Mouse (Mus musculus) left cerebral cortex, postnatal 14 days (tissue): ENCODE measurements around the gene B230104I21Rik. TPM values are rescaled to one million over a fixed set of nuclear protein-coding genes. Genes with fewer than 3 reads are reported as not detected.

Experiments
- DNase-seq, 2 experiments: peaks; one replicate each; pipeline ENCODE4 v3.0.0; 2021 to 2022; ENCODE audit warnings: low spot score in 2 of 2, mixed read lengths in 1 of 2
- intact Hi-C: fragments of 180-260 bp; cut with DNase I; formaldehyde crosslinking; loops from one replicate; pipeline ENCODE4 v1.15.1; 2025
- total RNA-seq, 2 experiments: library from RNA; stranded (reverse); gene quantifications; 2 replicates each; pipeline ENCODE4 v1.2.3; 2021

B230104I21Rik gene
- total RNA-seq, 2 experiments from 2014 or later = not detected

DNA sequence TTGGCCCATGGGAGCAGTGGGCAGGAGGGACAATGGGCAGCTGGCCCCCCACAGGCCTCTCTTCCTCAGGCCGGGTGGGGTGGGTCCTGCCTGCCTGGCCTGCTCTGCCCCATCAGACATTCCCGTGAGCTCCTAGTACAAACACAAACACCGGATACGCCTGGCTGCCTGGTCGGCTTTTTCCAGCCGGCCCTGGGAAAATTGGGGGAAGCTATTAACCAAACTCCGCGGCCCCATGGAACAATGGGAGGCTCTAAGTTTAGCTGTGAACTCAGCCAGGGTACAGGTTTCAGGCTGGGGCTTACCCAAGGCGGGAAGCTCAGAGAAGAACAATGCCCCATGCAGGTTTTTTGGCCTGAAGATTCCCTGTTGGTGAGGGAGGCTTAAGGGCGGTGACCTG, 723 bp downstream of the B230104I21Rik start:
- no peak for DNase-seq
- intact Hi-C loops = loop anchor here (10.0 kb wide), 1 partner anchor 298 kb away; the partner anchor contains the start of gene Prdm16

DNA sequence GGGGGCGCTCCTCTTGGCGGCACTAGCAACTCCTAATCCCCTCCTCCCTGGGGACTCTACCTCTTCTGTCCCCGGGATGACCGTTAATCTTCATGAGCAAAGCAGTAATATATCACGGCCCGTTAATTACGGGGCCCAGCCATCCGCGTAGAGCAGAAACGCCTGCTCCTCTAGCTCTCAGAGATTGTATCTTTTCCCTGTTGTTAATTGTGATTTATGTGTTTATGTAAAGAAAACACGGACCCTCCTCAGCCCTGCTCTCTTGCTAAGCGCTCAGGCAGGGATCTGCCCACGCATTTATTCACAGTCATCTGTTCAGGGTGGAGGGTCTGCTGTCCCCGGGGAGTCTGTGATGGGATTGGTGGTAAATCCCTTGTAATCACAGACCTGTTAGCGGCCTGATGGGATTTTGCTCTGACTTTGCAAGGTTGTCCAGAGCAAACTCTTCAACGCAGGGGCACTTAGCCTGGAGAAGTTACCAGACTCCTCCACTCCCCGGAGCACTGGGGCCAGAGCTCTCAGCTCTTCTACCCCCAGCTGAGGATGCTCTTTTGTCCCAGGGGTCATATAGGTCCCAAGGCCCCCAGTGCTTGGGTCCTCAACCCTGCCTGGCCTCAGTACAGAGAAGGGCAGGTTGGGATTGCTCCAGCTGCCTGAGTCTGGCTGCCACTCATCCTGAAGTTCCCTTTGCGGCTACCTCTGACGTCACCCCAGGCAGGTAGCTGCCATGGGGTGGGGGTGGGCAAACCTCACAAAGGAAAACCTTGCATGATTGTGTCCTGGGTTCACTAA, 11.0 kb downstream of the B230104I21Rik start:
- no peak for DNase-seq
- intact Hi-C loops = no loop called here

DNA sequence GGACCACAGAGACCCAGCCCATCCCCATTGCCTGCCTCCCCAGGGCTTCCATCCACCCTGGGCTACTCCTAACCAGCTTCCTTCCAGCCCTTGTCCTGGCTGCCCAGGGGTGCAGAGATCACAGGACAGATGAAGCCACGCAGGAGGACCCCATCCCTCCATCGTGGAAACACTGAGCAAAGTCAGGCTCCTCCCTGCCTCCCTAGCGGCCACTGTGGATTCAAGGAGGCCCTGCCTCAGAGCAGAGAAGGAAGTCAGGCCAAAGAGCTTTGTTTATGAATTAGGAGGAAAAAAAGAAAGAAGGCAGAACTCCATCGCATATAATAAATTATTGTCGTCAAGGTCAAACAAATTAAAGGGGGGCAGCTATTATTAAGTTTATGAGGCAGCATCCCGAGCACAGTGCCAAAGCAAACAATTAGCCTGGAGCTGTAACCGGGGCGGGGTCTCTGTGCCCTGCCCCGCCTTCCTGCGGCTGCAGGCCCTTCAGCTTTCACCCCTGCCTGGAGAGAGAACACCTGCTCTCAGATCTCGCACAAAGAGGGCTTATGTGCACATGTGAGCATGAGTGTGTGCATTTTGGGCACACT, 12.4 kb downstream of the B230104I21Rik start:
- intact Hi-C loops = no loop called here
- no peak for DNase-seq

DNA sequence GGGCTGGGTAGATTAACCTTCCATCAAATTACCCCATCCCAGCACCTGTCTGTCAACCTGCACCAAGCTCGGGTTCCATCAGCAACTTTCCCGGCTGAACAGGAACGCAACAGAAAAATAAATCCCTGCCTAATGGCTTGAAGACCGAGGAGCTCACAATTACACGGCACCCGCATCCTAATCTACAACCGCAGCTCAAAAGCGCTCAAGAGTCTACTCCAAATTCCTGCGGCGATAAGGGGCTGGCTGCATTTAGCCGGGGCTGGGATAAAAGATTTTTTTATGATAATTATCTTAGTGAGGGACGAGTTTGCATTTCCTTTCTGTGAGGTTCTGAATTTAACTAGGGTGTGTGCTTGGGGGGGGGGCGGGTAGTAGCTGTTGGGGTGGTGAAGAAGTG, 16.3 kb downstream of the B230104I21Rik start:
- DNase-seq = no peak
- intact Hi-C loops = no loop called here

DNA sequence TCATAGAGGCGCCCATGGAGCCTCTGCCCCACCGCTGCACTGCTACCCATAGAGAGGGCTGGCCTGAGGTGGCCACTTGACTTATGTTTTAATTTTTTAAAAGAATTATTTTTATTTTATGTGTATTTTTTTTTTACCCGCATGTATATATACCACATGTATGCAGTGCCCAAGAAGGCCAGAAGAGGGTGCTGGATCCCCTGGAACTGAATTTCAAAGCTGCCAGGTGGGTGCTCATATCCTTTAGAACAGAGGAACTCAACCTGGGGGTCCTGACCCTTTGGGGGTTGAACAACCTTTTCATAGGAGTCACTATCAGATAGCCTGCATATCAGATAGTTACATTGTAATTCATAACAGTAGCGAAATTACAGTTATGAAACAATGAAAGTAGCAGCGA, 19.5 kb downstream of the B230104I21Rik start:
- intact Hi-C loops = no loop called here
- no peak for DNase-seq

DNA sequence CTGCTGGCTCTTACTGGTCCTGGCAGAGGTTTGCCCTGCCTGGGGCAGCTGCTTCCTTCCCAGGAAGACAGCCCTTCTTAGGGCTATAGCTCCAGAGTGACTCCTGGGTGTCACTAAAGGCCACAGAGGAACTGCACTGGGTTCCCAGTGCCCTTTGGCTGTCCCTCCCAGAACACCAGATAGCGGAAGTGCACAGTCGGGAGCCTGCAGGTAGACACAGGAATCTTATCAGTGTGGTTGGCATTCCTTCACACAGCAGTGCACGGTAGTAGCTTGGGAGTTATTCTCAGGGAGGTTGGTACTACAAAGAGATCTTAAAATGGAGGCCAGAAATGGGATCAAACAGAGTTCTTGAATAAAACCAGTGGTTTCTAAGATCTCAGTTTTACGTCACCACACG, 22.4 kb downstream of the B230104I21Rik start:
- DNase-seq = no peak
- intact Hi-C loops = no loop called here

DNA sequence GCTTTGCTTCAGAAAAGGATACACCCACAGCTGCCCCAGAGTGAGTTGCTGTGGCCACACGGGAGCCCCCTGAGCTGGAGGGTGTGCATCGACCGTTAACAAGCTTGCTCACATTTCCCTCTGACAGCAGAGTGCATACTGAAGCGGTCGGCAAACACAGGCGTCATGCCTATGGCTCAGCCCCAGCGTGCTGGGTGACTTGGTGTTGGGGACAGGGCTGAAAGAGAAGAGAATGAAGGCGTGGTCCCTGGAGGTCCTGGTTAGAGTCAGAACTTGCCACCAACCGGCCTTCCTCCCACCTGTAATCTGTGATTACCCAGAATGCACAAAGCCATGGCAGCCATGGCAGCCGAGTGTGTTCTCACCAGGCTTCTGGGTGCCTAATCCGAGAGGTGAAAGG, 22.9 kb downstream of the B230104I21Rik start:
- intact Hi-C loops = no loop called here
- DNase-seq = no peak

DNA sequence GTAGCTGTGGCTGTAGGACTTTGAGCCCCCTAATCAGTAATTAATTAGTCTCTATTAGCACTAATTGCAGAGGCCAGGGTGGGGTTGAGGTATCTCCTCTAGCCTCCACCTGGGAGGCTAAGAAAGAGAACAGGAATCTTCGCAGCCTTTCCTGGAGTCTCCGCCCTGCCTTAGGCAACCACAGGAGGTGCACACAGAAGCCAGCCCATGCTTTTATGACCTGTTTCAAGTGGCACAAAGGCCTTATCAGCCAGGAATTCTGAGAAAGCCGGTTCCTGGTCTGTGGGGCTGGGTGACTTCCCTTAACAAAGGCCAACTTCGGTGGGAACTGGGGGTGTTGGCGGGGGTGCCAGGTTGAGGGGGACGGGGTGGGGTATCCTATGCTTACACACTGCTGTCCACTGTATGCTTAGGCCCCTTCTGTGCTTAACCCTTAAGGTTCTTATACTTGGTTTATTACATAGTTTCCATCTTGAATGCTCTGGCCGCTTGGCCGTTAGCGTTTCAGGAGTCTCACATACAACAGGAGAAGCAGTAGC, 23.9 kb downstream of the B230104I21Rik start:
- no peak for DNase-seq
- intact Hi-C loops = no loop called here

DNA sequence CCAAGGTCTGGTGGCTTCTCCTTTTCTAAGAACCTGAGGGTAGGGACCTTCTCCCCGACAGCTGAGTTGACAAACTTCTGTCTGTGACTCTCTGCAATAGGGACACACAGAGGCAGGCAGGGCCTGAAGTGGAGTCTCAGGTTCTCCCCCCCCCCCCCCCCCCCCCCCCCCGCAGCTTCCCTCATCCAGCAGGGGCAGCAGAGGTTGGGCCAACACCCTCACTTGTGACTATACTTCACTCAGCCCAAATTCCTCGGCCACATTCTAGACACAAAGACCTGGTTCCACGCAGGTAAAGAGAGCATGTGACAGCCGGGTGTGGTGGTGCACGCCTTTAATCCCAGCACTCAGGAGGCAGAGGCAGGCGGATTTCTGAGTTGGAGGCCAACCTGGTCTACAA, 24.5 kb downstream of the B230104I21Rik start:
- no peak for DNase-seq
- intact Hi-C loops = no loop called here

DNA sequence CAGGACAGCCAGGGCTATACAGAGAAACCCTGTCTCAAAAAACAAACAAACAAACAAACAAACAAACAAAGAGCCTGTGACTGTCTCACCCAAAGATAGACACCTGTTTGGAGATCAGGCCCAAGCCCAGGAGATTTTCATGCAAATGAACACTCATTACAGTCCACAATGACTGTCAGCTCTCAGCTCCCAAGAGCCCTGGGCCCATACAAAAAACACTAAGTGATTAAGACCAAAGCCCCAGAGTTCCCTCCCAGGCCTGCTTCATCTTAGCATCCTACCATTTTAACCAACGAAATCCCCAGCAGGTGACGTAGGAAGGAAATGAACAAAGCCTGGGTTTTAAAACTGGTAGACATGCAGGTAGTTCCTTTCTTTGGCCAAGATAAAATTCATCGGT, 24.9 kb downstream of the B230104I21Rik start:
- intact Hi-C loops = no loop called here
- no peak for DNase-seq

DNA sequence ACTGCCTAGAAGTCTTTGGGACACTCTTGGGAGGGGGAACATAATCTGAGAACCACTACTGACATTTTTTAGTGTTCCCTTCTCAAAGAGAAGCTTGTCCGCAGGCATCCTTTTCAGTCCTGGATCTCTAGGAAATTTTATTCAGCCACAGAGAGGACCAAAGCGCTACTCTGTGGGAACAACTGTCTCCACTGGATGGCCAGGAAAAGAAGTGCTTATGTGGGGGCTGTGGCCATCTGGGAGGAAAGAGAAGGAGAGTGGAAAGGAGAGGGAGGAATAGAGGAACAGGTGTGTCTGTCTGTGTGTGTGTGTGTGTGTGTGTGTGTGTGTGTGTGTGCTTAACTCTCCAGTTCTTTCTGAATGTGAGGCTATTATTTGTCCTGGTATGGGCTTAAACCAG, 28.8 kb downstream of the B230104I21Rik start:
- peak; percentile 39 to 58 for DNase-seq
- intact Hi-C loops = no loop called here

DNA sequence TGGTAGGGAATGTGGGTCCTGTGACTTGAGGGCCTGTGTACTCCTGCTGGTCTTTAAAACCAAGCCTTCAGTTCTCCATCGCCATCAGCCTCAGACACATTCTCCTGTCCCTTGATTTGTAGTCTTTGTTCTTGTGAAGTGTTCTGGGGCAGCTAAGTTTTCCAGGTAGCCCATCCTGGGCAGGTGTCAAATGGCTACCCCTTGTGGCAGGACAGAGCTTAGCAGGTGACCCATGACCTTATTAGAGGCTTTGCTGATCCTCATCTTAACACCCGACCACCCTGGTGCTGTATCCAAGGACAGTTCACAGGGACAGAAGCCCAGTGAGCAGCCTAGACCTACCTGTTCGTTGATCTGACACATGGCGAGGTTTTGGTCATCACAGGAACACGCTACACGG, 30.9 kb downstream of the B230104I21Rik start:
- intact Hi-C loops = no loop called here
- no peak for DNase-seq

DNA sequence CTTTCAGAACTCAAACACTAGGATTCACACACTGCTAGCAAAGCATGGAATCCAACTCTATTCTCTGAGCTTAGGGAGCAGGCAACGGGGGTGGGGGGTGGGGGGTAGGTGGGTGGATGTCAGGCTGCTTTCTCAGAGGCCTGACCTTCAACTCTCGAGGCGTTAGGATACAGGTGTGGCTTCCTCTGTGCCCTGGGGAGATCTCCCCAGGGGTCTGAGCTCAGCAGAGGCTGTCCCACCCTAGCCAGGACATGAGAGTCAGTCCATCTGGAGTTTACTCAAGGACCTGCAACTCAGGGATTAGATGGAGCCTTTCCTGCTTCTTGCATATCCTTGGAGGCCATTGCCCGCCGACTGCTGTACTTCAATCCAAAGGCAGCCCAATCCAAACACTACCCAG, 33.2 kb downstream of the B230104I21Rik start:
- intact Hi-C loops = no loop called here

DNA sequence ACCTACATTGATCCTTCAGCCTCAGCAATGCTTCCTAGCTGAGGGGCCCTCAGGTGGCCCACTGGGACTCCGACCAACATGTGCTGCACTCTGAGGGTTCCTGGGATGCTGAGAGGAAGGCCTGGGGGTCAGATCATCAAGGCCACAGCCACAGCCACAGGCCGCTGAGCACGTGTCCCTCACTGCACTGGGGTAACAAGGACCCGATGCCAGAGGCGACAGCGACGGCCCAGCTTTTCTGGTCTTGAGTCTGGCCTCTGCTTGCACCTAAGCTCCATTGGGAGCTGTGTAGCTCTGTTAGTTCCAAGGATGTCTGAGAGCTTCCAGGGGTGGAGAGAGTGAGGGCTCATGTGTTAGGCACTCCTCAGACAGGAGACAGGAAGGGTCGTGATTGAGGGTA, 34.9 kb downstream of the B230104I21Rik start:
- intact Hi-C loops = no loop called here
- DNase-seq = no peak

More for the DNA sequence above, 33.2 kb downstream of the B230104I21Rik start:
- no peak for DNase-seq

DNA sequence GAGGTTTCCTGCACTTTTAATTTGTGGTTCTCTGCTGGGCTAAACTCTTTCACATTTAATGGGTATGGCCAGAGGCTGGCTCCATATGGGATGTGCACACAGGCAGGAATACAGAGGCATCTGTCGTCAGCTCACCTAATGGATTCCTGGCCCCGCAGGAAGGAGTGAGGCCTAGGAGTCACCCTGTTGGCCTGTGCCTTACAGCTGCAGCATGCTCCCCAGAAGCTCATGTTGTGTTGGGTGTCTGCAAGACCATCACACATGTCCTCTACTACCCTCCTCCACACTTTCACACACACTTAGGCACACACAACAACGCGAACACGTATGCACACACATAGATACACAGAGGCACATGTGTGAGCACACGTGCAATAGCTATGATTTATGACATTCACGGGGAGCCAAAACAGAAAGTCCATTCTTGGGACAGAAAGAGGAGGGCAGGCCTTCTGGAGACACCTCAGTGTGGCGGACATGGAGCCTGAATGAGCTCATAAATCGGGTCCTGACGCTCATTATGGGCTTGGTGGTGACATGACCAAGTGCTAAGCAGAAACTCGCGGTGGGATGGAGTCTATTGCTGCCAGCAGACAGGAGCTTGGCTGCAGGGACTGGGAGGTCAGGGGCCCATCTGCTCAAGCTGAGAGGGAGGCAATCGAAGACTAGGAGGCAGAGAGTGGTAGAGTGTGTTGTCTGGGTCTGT, 35.8 kb downstream of the B230104I21Rik start:
- intact Hi-C loops = no loop called here
- no peak for DNase-seq

DNA sequence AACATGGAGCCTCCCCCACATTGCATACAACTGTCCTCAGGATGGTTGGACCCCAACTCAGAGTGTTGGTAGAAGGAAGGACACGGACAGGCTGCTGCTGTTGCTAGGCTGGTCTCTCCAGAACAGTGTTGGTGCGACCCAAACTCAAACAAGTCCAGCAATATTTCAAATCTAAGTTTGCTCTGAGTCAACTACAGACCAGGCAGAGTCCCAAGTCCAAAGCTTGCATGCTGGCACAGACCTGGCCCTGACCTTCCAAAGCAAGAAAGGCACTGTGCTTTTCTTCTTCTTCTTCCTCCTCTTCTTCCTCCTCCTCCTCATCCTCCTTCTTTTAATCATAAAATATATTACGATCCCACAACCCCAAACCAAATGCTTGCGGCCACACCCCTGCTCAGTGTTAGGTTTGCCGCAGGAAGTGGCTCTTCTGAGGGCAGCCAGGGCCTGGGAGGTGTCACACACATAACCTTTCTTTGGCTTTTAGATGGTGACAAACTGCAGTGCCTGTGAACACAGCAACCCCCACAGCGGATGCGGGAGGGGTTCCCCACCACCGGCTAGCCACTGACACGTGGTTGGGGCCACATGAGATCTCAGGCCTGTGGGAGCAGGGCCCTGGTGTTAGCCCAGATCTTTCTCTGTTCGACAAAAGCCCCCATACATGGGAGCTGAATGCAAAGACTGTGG, 40.2 kb downstream of the B230104I21Rik start:
- DNase-seq = no peak

DNA sequence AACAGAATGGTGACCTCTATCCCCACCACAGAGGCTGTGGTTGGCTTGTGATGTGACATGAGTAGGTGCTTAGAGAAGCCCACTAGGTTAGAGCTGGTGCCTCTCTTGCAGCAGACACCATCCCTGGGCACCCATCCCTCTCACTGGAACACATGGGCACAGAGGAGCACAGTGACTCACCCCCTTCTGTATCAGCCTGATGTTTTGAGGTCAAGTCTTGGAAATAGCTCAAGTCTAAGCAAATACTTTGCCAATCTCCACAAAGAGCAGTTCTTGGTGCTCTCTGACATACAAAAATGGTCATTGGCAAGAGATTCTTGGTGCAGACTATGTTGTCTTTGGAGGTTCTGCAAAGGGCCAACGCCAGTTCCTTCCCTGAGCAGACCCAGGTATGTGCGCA, 42.9 kb downstream of the B230104I21Rik start:
- intact Hi-C loops = no loop called here
- no peak for DNase-seq

More for the DNA sequence above, 40.2 kb downstream of the B230104I21Rik start:
- intact Hi-C loops = no loop called here

DNA sequence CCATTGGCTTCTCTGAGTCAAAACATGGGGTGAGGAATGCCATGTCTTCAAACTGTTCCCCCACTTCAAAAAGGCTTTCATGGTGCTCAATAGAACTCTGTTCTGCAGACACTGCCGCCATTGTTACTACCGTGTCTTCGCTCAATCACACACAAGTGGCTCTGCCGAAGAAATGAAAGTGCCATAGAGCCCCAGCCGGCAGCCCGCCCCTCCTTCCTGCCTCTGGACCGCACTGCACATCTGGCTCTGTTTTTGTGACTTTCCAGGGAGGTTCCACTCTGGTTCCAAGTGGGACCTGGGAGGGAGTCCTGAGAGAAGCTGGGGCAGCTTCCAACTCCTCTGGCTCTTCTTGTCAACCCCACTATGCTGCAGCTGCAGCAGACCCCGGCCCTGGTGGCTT, 49.3 kb downstream of the B230104I21Rik start:
- peak in 1 of 2 experiments; percentile 22 for DNase-seq
- intact Hi-C loops = loop anchor here (5.0 kb wide), 1 partner anchor 58 kb away; no protein-coding TSS in a partner anchor

DNA sequence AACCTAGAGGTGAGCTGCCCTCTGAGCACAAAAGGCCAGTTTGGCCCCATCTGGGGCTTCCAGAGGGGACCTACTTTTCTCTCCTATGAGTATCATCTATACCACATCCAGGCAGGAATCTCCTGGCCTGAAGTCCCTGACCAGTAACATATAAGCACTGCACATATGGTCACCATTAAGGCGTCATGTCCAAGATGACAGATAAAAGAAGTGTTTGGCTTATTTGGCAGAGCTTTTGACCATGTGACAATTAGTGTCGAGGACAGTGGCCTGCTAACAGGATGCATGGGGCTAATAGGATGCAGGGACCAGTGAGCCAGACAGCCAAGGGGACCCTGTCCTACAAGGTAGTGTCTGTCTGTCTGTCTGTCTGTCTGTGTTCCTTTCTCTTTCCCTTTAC, 50.0 kb downstream of the B230104I21Rik start:
- intact Hi-C loops = loop anchor here (5.0 kb wide), 1 partner anchor 59 kb away; no protein-coding TSS in a partner anchor
- no peak for DNase-seq
